Mouse (Mus musculus): Measurements from ENCODE around the gene St8sia6. TPM values are rescaled to one million over a fixed set of nuclear protein-coding genes. Genes with fewer than 3 reads are reported as not detected.
"Not testable (repeated sequence)": the region's sequence is repeated elsewhere in the genome, so short reads cannot be mapped to it uniquely, and the experiment has no call there.

St8sia6 gene
- polyA plus RNA-seq, 1 experiment: not detected

DNA sequence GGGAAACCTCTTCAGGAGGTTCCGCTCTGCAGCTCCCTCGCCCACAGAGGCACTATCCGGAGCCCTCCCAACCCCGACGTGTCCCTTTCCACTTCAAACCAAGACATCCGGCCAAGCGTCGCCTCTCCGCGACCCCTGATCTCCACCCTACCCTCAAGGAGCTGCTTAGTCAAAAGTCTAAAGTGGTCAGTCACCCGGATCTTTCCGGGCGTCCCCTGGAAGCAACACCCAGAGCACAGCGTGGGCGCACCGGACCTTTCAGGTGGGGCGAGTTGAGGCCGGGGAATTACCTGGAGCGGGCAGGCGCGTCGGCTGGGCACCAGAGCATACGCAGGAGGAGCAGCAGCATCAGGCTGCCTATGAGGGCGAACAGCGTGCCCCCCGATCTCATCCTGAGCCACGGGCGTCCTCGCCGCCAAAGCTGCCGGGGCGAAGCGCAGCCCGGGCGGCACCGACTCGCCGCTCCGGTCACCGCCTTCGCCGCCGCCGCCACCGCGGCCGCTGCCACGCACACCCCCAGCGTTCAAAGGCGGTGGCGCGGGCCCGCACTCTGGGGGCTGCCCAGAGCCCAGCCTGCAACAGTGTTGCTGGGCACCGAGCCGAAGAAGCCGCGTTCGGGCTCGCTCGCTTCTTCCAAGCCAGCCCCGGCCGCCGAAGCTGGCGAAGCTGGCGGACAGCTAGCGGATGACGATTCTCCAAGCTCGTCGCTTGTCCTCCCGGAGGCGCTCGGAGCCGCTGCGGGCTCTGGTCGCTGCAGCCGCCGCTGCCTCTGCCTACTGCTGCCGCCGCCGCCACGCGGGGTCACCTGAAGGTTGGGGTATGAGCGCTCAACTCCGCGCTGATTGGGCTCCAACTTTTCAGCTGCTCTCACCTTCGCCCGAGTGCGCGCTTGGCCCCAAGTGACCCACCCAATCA is 553 bp downstream of the St8sia6 start:
- Histone ChIP-seq H3K27ac (ENCODE audit: insufficient read depth, low read depth, low read length) (no peak overlapping the region), H3K4me1 (ENCODE audit: control insufficient read depth, insufficient read depth, low read length) (peaks cover 9% of the 10 kb centered on the region), H3K4me3 (ENCODE audit: insufficient read depth, low read depth, low read length) (peak overlapping the region; percentile 59)
- WGBS: under 1% methylated on average over 89 of the region's 89 CpGs
- TF ChIP-seq POLR2A (IDR thresholded peaks at IDR 0.05; ENCODE audit: insufficient read depth, low read depth, low read length) (no peak), CTCF (IDR thresholded peaks at IDR 0.05; ENCODE audit: insufficient read depth, low read depth, low read length) (no peak)

DNA sequence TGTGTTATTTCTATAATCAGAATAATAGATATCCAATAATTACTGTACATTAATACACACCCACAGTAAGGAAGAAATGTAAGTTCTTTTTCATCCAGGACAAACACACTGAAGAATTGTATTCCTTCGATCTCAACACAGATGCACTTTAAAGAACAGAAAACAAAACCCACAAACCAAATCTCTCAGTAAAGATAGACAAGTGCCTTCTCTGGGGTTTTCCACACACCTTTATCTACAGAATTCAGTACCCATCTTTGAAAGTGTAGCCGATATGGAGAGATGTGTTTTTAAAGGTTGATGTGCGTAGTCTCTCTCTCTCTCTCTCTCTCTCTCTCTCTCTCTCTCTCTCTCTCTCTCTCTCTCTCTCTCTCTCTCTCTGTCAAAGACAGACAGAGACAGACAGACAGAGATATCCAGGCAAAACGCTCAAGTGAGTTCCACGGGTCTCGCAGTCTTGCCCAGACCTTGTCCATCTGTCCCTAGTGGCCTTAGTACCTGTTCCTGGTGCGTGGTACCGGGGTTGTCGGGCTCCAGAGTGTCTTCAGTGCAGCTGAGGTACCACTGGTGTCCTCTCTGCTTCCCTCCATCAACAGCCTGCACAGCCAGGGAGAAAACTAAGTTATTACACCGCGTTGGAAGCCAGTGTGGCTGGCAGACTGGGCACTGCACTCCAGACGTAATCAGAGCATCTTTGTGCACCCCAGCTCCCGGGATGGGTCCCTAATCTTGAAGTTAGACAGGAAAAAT is 1.4 kb downstream of the St8sia6 start:
- H3K4me3 ChIP-seq (ENCODE audit: insufficient read depth, low read depth, low read length): no peak overlapping the region
- H3K4me1 ChIP-seq (ENCODE audit: control insufficient read depth, insufficient read depth, low read length): peaks cover 9% of the 10 kb centered on the region
- H3K27ac ChIP-seq (ENCODE audit: insufficient read depth, low read depth, low read length): no peak overlapping the region
- 45% methylated on average over 13 of the region's 13 CpGs for WGBS
- no peak for TF ChIP-seq CTCF (IDR thresholded peaks at IDR 0.05; ENCODE audit: insufficient read depth, low read depth, low read length)
- no peak for TF ChIP-seq POLR2A (IDR thresholded peaks at IDR 0.05; ENCODE audit: insufficient read depth, low read depth, low read length)

GRCm38 (mm10) chr2:13791598-13791997 is 2.3 kb downstream of the St8sia6 start:
- 81% methylated on average over 7 of the region's 7 CpGs for WGBS
- H3K4me3 ChIP-seq (ENCODE audit: insufficient read depth, low read depth, low read length): no peak overlapping the region

DNA sequence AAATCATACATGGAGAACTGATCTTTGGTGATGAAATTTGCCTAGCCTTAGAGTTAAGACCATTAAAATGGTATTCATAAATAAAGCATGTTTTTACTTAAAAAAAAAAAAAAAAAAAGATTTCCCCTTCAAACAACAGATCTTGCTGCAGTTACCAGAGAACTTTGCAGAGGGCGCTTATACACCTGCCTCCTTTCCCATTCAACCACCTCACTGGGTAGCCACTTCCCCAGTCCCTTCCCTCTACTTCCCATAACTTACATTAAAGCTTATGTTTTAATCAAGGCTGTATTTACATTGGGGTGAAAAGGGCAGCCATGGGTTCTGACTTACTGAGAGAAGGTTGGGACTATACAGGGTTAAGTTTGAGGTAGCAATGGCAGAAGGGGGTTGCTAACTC is 4.5 kb downstream of the St8sia6 start:
- Histone ChIP-seq H3K4me1 (ENCODE audit: control insufficient read depth, insufficient read depth, low read length) (peaks cover 9% of the 10 kb centered on the region), H3K27ac (ENCODE audit: insufficient read depth, low read depth, low read length) (no peak overlapping the region), H3K4me3 (ENCODE audit: insufficient read depth, low read depth, low read length) (no peak overlapping the region)
- TF ChIP-seq POLR2A (IDR thresholded peaks at IDR 0.05; ENCODE audit: insufficient read depth, low read depth, low read length): no peak
- no peak for TF ChIP-seq CTCF (IDR thresholded peaks at IDR 0.05; ENCODE audit: insufficient read depth, low read depth, low read length)
- WGBS: 84% methylated on average over 1 of the region's 1 CpGs

More at GRCm38 (mm10) chr2:13791598-13791997, 2.3 kb downstream of the St8sia6 start:
- no peak for TF ChIP-seq POLR2A (IDR thresholded peaks at IDR 0.05; ENCODE audit: insufficient read depth, low read depth, low read length)
- TF ChIP-seq CTCF (IDR thresholded peaks at IDR 0.05; ENCODE audit: insufficient read depth, low read depth, low read length): no peak
- Histone ChIP-seq H3K27ac (ENCODE audit: insufficient read depth, low read depth, low read length) (no peak overlapping the region), H3K4me1 (ENCODE audit: control insufficient read depth, insufficient read depth, low read length) (peaks cover 9% of the 10 kb centered on the region)

- Histone ChIP-seq H3K4me3 (ENCODE audit: insufficient read depth, low read depth, low read length) (no peak overlapping the region), H3K4me1 (ENCODE audit: control insufficient read depth, insufficient read depth, low read length) (no peaks in the 10 kb centered on the region), H3K27ac (ENCODE audit: insufficient read depth, low read depth, low read length) (no peak overlapping the region)
- 88% methylated on average over 1 of the region's 1 CpGs for WGBS
- no peak for TF ChIP-seq POLR2A (IDR thresholded peaks at IDR 0.05; ENCODE audit: insufficient read depth, low read depth, low read length)
- TF ChIP-seq CTCF (IDR thresholded peaks at IDR 0.05; ENCODE audit: insufficient read depth, low read depth, low read length): no peak
Measured at GRCm38 (mm10) chr2:13786577-13787168, 7.2 kb downstream of the St8sia6 start.

- H3K4me3 ChIP-seq (ENCODE audit: insufficient read depth, low read depth, low read length); H3K27ac ChIP-seq (ENCODE audit: insufficient read depth, low read depth, low read length); H3K4me1 ChIP-seq (ENCODE audit: control insufficient read depth, insufficient read depth, low read length): not testable (repeated sequence)
- WGBS: 82% methylated on average over 3 of the region's 3 CpGs
Measured at GRCm38 (mm10) chr2:13785992-13786391, 7.9 kb downstream of the St8sia6 start.

GRCm38 (mm10) chr2:13785247-13785646 is 8.6 kb downstream of the St8sia6 start:
- Histone ChIP-seq H3K27ac (ENCODE audit: insufficient read depth, low read depth, low read length) (no peak overlapping the region), H3K4me3 (ENCODE audit: insufficient read depth, low read depth, low read length) (no peak overlapping the region), H3K4me1 (ENCODE audit: control insufficient read depth, insufficient read depth, low read length) (no peaks in the 10 kb centered on the region)
- WGBS: 76% methylated on average over 2 of the region's 2 CpGs
- no peak for TF ChIP-seq CTCF (IDR thresholded peaks at IDR 0.05; ENCODE audit: insufficient read depth, low read depth, low read length)
- TF ChIP-seq POLR2A (IDR thresholded peaks at IDR 0.05; ENCODE audit: insufficient read depth, low read depth, low read length): no peak

- TF ChIP-seq POLR2A (IDR thresholded peaks at IDR 0.05; ENCODE audit: insufficient read depth, low read depth, low read length) (no peak), CTCF (IDR thresholded peaks at IDR 0.05; ENCODE audit: insufficient read depth, low read depth, low read length) (no peak)
- Histone ChIP-seq H3K27ac (ENCODE audit: insufficient read depth, low read depth, low read length) (no peak overlapping the region), H3K4me3 (ENCODE audit: insufficient read depth, low read depth, low read length) (no peak overlapping the region), H3K4me1 (ENCODE audit: control insufficient read depth, insufficient read depth, low read length) (no peaks in the 10 kb centered on the region)
- 100% methylated on average over 1 of the region's 1 CpGs for WGBS
Measured at GRCm38 (mm10) chr2:13784448-13784847, 9.4 kb downstream of the St8sia6 start.

- no peaks in the 10 kb centered on the region for H3K4me1 ChIP-seq (ENCODE audit: control insufficient read depth, insufficient read depth, low read length)
- no peak for TF ChIP-seq POLR2A (IDR thresholded peaks at IDR 0.05; ENCODE audit: insufficient read depth, low read depth, low read length)
- TF ChIP-seq CTCF (IDR thresholded peaks at IDR 0.05; ENCODE audit: insufficient read depth, low read depth, low read length): no peak
Measured at GRCm38 (mm10) chr2:13777032-13777431, 16.8 kb downstream of the St8sia6 start.

More at GRCm38 (mm10) chr2:13777032-13777431, 16.8 kb downstream of the St8sia6 start:
- no peak overlapping the region for H3K4me3 ChIP-seq (ENCODE audit: insufficient read depth, low read depth, low read length)
- H3K27ac ChIP-seq (ENCODE audit: insufficient read depth, low read depth, low read length): no peak overlapping the region
